Mouse (Mus musculus) embryonic facial prominence, embryonic 11.5 days (tissue): ENCODE data around the gene Rab10. TPM values are rescaled to one million over a fixed set of nuclear protein-coding genes. Genes with fewer than 3 reads are reported as not detected.
A peak's percentile ranks its signal among the peaks of the same experiment; 100 is the strongest.

Experiments
- ATAC-seq: fragments of 200-750 bp; cut with Nextera tagmentation; replicated peaks from 2 replicates; pipeline ENCODE4 v1.8.0; 2017; ENCODE audit warnings: low read depth; ENCODE audit not compliant: insufficient number of reproducible peaks, low FRiP score, low TSS enrichment
- DNase-seq: peaks from one replicate; pipeline ENCODE4 v3.0.0-alpha.2; 2015; ENCODE audit warnings: low spot score
- H3K27ac ChIP-seq: fragments of 300-500 bp; sonication (generic); replicated peaks from 2 replicates; pipeline ENCODE4 v1.5.1; 2014; ENCODE audit warnings: mild to moderate bottlenecking, low read depth, low read length, control low read depth
- H3K27me3 ChIP-seq: fragments of 300-500 bp; sonication (generic); 2 replicates; pipeline ENCODE4 v1.6.1; 2014; ENCODE audit warnings: mild to moderate bottlenecking, low read length, moderate library complexity, mixed read lengths; ENCODE audit not compliant: control insufficient read depth, insufficient read depth
- H3K36me3 ChIP-seq: fragments of 300-500 bp; sonication (generic); replicated peaks from 2 replicates; pipeline ENCODE4 v1.6.1; 2014; ENCODE audit warnings: low read depth, mild to moderate bottlenecking, low read length, moderate library complexity, mixed read lengths; ENCODE audit not compliant: control insufficient read depth, insufficient read depth
- H3K4me1 ChIP-seq: fragments of 300-500 bp; sonication (generic); 2 replicates; pipeline ENCODE4 v1.6.1; 2014; ENCODE audit warnings: low read length, mixed read lengths; ENCODE audit not compliant: control insufficient read depth, insufficient read depth
- H3K4me2 ChIP-seq: fragments of 300-500 bp; sonication (generic); 2 replicates; pipeline ENCODE4 v1.6.1; 2014; ENCODE audit warnings: low read depth, mild to moderate bottlenecking, control low read depth, low read length, moderate library complexity
- H3K4me3 ChIP-seq: fragments of 300-500 bp; sonication (generic); 2 replicates; pipeline ENCODE4 v1.5.1; 2014; ENCODE audit warnings: low read depth, low read length, control low read depth
- H3K9ac ChIP-seq: fragments of 300-500 bp; sonication (generic); replicated peaks from 2 replicates; pipeline ENCODE4 v1.6.1; 2014; ENCODE audit warnings: mild to moderate bottlenecking, control low read depth, low read length
- H3K9me3 ChIP-seq: fragments of 300-500 bp; sonication (generic); replicated peaks from 2 replicates; pipeline ENCODE4 v1.6.1; 2016; ENCODE audit warnings: mild to moderate bottlenecking, low read length, inconsistent platforms, mixed read lengths; ENCODE audit not compliant: control insufficient read depth
- WGBS: fragments of 180-500 bp; shearing (Covaris S2); extraction: QIAGEN DNeasy Blood & Tissue Kit; methylation state at CpG from one replicate; pipeline ENCODE4 v1.1.7; 2014; 5-methylcytosine and 5-hydroxymethylcytosine counted together
- polyA plus RNA-seq: library from polyadenylated mRNA; unstranded; fragments of >200 nt; fragmentation: Nextera tagmentation; extraction: Ambion mirVana; gene quantifications from 2 replicates; pipeline ENCODE4 v1.2.1, GENCODE M21; 2014

Gene Rab10
- polyA plus RNA-seq, 1 experiment from 2014 or later, result 107 TPM

DNA sequence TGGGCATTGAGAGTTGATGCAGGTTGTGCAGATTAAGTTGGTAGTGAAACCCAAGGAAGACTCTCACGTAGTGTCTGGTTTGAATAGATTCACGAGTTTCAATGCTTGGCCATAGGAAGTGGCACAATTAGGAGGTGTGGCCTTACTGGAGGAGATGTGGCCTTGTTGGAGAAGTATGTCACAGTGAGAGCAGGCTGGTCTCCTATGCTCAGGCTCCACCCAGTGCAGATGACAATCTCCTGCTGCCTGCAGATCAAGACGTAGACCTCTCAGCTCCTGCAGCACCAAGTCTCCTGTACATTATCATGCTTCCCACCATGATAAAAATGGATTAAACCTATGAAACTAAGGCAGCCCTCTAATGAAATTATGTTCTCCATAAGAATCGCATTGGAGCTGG, 18.7 kb downstream of the Rab10 start:
- no peaks in the 10 kb centered on the region for H3K4me1 ChIP-seq
- no peak for DNase-seq
- H3K9me3 ChIP-seq, result no peaks in the 10 kb centered on the region
- no peak overlapping the region for H3K27ac ChIP-seq
- no peaks in the 10 kb centered on the region; the same call in 1 of the 2 replicates for H3K36me3 ChIP-seq
- no peak for ATAC-seq
- no peak overlapping the region for H3K4me2 ChIP-seq
- no peak overlapping the region for H3K4me3 ChIP-seq
- H3K9ac ChIP-seq, result no peak overlapping the region
- no peaks in the 10 kb centered on the region for H3K27me3 ChIP-seq
- 99% methylated on average over 4 of the region's 4 CpGs for WGBS

DNA sequence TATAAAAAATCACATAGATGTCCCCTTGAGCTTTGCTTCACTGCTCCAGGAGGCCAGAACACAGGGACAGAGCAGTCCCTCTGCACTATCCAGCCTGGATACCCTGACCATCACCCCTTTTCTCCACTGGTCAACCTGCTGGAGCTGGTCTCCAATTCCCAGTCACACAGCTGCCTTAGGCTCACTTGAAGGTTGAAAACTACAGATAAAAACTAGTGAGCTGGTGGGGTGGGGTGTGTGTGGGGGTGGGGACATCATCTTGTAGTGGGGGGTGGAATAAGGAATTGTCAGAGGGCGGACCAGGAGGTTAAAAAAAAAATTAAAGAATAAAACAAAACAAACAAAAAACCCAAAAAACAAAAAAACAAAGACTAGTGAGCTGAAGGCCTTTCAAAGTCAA, 21.3 kb downstream of the Rab10 start:
- H3K4me3 ChIP-seq, result no peak overlapping the region
- H3K4me2 ChIP-seq, result no peak overlapping the region
- no peak overlapping the region for H3K9ac ChIP-seq
- 100% methylated on average over 1 of the region's 1 CpGs for WGBS
- H3K27me3 ChIP-seq, result no peaks in the 10 kb centered on the region
- H3K36me3 ChIP-seq, result no peaks in the 10 kb centered on the region; the same call in 1 of the 2 replicates
- no peaks in the 10 kb centered on the region for H3K4me1 ChIP-seq
- no peak for DNase-seq
- no peak for ATAC-seq
- no peak overlapping the region for H3K27ac ChIP-seq
- H3K9me3 ChIP-seq, result no peaks in the 10 kb centered on the region

GRCm38 (mm10) chr12:3285919-3286318, 23.9 kb downstream of the Rab10 start:
- Histone ChIP-seq H3K9ac (no peak overlapping the region), H3K4me3 (no peak overlapping the region), H3K9me3 (no peaks in the 10 kb centered on the region), H3K36me3 (no peaks in the 10 kb centered on the region), H3K27ac (no peak overlapping the region), H3K4me2 (no peak overlapping the region), H3K27me3 (no peaks in the 10 kb centered on the region), H3K4me1 (no peaks in the 10 kb centered on the region)
- no peak for DNase-seq
- 43% methylated on average over 1 of the region's 1 CpGs for WGBS
- ATAC-seq, result no peak

DNA sequence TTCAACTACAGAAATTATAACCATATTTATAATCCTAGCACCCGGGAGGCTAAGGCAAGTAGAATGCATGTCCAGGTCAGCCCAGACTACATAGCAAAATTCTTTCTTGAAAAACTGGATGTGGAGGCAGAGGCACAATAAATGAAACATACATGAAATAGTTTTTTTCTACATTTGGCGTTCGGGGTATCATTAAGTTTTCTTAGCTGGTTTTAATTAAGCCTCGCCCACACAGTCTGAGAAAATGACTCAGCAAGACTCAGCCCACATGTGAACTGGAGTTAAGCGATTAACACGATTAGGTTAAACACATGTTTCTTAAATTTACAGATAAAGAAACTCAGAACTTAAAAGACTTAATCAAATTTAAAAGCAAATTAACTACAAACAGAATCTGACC, 24.4 kb downstream of the Rab10 start:
- DNase-seq (peak; percentile 8), ATAC-seq (no peak)
- no peaks in the 10 kb centered on the region for H3K27me3 ChIP-seq
- no peak overlapping the region for H3K4me2 ChIP-seq
- no peaks in the 10 kb centered on the region for H3K9me3 ChIP-seq
- H3K27ac ChIP-seq, result no peak overlapping the region
- no peaks in the 10 kb centered on the region for H3K4me1 ChIP-seq
- no peaks in the 10 kb centered on the region for H3K36me3 ChIP-seq
- 54% methylated on average over 6 of the region's 6 CpGs for WGBS
- no peak overlapping the region for H3K9ac ChIP-seq
- H3K4me3 ChIP-seq, result no peak overlapping the region

- no peak for DNase-seq
- no peaks in the 10 kb centered on the region for H3K36me3 ChIP-seq
- H3K27me3 ChIP-seq, result no peaks in the 10 kb centered on the region
- ATAC-seq, result no peak
- no peak overlapping the region for H3K9ac ChIP-seq
- 92% methylated on average over 2 of the region's 2 CpGs for WGBS
- no peak overlapping the region for H3K4me3 ChIP-seq
- H3K4me1 ChIP-seq, result no peaks in the 10 kb centered on the region
- H3K27ac ChIP-seq, result no peak overlapping the region
- H3K9me3 ChIP-seq, result no peaks in the 10 kb centered on the region
- H3K4me2 ChIP-seq, result no peak overlapping the region
Measured at GRCm38 (mm10) chr12:3284463-3284862, 25.3 kb downstream of the Rab10 start.

DNA sequence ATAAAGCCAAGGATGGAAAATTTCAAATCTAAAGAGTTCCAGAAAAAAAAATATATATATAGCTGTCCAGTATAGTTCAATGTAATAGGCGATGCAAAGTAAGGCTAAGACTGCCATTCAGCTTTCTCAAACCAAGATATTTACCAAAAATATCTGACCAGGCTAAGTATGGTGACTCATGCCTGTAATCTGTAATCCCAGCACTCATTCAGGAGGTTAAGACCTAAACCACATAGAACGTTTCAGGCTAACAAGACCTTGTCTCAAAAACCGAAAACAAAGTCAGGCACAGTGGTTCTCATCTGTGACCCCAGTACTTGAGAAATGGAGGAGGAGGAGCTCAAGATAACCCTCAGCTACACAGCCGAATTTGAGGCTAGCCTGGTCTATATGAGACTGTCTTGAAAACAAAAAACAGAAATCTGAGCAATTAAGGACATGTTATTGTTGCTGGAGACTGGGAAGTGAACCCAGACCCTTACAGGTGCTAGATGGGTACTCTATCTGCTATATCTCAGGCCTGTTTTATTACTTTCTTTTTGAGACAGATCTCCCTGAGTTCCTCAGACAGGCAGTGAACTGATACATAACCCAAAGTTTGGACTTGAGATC, 25.8 kb downstream of the Rab10 start:
- no peak overlapping the region for H3K9ac ChIP-seq
- H3K36me3 ChIP-seq, result no peaks in the 10 kb centered on the region
- ATAC-seq, result no peak
- H3K27ac ChIP-seq, result no peak overlapping the region
- no peak overlapping the region for H3K4me3 ChIP-seq
- H3K9me3 ChIP-seq, result no peaks in the 10 kb centered on the region
- WGBS, result 89% methylated on average over 4 of the region's 4 CpGs
- no peak overlapping the region for H3K4me2 ChIP-seq
- no peak for DNase-seq
- no peaks in the 10 kb centered on the region for H3K4me1 ChIP-seq
- no peaks in the 10 kb centered on the region for H3K27me3 ChIP-seq

DNA sequence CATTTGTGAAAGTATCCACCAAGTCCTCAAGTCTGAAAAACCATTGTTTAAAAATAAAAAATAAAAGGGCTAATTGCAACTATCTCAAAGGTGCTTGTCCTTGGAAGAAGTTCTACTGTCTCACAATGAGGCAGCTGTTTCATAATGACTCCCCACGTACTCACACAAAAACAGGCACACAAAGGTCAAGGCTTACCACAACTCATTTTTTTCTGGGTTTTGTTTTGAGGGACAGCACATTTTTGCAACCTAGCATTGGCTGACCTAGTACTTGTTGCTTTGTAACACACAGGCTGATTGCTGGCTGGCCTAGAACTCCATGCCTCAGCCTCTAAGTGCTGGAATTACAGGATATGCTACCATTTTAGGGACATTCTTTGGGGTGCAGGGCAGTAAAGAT, 26.8 kb downstream of the Rab10 start:
- H3K27ac ChIP-seq, result no peak overlapping the region
- no peak overlapping the region for H3K9ac ChIP-seq
- WGBS, result 70% methylated on average over 1 of the region's 1 CpGs
- no peaks in the 10 kb centered on the region for H3K27me3 ChIP-seq
- no peaks in the 10 kb centered on the region for H3K36me3 ChIP-seq
- no peak overlapping the region for H3K4me2 ChIP-seq
- H3K4me3 ChIP-seq, result no peak overlapping the region
- no peaks in the 10 kb centered on the region for H3K4me1 ChIP-seq
- no peak for ATAC-seq
- no peaks in the 10 kb centered on the region for H3K9me3 ChIP-seq
- no peak for DNase-seq

- no peak overlapping the region for H3K9ac ChIP-seq
- no peak overlapping the region for H3K4me2 ChIP-seq
- no peaks in the 10 kb centered on the region for H3K4me1 ChIP-seq
- DNase-seq (no peak), ATAC-seq (no peak)
- WGBS, result 86% methylated on average over 2 of the region's 2 CpGs
- no peaks in the 10 kb centered on the region for H3K36me3 ChIP-seq
- no peak overlapping the region for H3K27ac ChIP-seq
- no peaks in the 10 kb centered on the region for H3K9me3 ChIP-seq
- H3K4me3 ChIP-seq, result no peak overlapping the region
- no peaks in the 10 kb centered on the region for H3K27me3 ChIP-seq
Measured at GRCm38 (mm10) chr12:3282520-3282919, 27.2 kb downstream of the Rab10 start.
